Mouse (Mus musculus) kidney, postnatal 10 days (tissue): ENCODE data around the gene Ric8a.
"Not testable (repeated sequence)": the region's sequence is repeated elsewhere in the genome, so short reads cannot be mapped to it uniquely, and the experiment has no call there.

Source experiments
- DNase-seq: peaks from one replicate; pipeline ENCODE4 v3.0.0; 2021; ENCODE audit warnings: mixed read lengths

Gene Ric8a

GRCm38 (mm10) chr7:140847755-140848580 is 8.8 kb upstream of the Ric8a start, which contains the start of gene Odf3:
Gene Odf3 (plus strand): TSS chr7:140847805.
- DNase-seq: peak; percentile 63

- no peak for DNase-seq
Measured at GRCm38 (mm10) chr7:140848591-140848990, 8.2 kb upstream of the Ric8a start.

- DNase-seq: no peak
Measured at GRCm38 (mm10) chr7:140851916-140852315, 4.8 kb upstream of the Ric8a start.

DNA sequence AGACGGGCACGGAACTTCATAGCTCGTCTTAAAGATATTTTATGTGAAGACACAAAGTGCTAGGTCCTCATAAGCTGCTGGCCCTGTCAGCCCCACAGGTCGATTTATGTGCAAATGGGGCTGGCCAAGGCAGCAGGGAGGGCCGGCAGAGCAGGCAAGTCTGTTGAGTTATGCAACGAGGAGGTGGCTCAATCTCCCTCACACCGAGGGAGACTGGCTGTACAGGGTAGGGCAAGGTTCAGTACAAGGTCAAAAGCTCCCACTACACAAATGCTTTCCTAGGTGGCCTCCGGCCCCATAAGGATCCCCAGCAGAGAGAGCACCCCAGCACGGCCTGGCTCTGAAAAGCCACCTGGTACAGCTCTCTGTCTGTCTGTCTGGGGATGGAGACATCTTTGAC is 3.4 kb upstream of the Ric8a start:
- DNase-seq: no peak

DNA sequence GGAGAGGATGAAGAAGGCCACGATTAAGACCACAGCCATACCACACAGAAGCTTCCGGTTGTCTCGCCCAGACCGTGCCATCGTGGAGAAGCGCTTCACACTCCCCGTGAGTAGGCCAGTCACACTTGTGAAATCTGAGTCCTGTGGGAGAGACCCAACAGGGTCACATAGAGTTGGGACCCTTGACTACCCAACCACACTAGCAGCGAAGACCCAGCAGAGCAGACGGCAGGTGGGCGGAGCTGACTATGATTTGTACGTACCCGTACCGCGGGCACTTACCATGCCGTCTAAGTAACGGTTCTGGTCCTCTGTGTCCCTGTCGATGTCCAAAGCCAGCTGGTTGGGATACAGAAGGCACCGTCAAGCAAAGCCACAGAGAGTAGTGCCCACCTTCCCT is 2.3 kb upstream of the Ric8a start:
- DNase-seq: no peak

- DNase-seq: no peak
Measured at GRCm38 (mm10) chr7:140855181-140855580, 1.6 kb upstream of the Ric8a start.

DNA sequence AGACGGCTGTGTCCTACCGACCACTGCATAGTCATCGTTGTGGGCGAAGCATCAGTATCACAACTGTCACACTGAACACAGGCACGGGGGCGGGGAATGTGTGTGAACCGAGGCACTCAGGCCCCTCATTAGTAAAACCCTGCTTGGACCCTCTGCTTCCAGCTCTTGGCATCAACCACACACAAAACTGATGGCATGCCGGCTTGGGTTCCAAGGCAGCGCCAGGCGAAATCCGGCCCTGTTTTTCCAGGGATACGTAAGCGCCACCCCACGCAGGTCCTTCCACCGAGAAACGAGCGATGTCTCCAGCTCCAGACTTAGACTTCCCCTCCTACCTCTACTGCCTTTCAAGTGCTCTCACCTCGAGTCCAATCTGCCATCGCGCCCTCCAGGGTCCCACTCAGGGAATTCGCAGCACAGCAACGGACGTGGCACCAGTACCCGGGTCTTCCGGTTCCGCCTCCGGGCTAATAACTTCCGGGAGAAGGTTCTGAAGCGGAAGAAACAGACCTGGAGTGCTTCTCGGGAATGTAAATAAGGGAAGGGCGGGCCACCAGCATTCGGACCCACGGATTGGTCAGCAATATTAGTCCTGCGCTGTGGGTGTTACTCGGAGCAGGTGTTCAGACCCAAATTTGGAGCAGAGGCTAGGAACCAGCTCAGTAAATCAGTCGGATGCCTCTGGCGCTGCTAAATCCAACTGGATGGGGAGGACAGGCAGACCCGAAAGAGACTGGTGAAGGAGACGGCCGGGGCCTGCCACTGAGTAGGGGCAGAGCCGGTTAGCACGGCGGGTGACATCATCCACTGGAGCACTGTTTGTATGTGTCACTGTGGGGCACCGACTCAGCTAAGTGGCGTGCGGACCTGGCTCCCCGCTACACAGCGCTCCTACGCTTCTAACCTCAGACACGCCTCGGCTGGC is 635 bp upstream of the Ric8a start, which contains the start of gene Gm45785:
TSS of gene Gm45785 (minus strand) at position 472 of the 925 bp plus-strand sequence.
- DNase-seq: peak; percentile 88

DNA sequence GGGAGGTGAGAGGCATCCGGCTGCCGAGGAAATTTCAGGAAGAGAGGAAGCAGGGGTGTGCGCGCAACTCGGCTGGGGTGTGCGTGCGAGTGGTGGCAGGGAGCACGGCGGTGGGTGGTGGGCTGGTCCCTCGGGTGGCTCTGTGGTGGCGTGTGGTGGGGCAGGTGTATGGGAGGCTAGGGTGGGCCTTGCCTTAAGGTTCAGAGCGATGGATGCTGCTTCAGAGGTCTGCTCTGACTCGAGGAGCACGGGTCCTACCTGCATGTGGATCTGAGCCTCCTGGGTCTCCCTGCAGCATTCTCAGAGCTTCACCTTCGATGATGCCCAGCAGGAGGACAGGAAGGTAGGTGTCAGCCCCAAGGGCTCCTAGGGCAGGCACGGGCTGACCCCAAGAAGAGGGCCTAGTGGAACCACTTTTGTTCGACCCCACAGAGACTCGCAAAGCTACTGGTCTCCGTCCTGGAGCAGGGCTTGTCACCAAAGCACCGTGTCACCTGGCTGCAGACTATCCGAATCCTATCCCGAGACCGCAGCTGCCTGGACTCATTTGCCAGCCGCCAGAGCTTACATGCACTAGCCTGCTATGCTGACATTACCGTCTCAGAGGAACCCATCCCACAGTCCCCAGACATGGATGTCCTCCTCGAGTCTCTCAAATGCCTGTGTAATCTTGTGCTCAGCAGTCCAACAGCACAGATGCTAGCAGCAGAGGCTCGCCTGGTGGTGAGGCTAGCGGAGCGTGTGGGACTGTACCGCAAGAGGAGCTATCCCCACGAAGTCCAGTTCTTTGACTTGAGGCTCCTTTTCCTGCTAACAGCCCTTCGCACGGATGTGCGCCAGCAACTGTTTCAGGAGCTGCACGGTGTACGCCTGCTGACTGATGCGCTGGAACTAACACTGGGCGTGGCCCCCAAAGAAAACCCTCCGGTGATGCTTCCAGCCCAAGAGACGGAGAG is 1.1 kb downstream of the Ric8a start, which contains the start of gene Bet1l:
TSS of gene Bet1l (minus strand) at position 28 of the 956 bp plus-strand sequence.
- DNase-seq: no peak

DNA sequence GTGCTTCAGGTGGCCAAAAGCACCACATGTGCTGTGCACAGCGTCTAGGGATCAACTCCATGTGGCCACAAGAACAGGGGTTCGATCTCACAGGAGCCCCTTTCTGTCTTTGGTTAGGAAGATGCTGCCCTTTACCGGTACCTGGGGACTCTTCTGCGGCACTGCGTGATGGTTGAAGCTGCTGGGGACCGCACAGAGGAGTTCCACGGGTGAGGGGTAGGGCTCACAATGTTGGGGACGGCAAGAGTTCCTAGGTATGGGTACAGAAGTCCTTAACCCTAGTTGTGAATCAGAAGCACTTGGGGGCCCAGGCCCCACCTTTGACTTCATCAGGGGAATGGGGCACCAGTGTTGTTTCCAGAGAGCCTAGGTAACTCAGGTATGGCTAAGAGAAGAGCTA is 2.0 kb downstream of the Ric8a start:
- no peak for DNase-seq

- no peak for DNase-seq
Measured at GRCm38 (mm10) chr7:140859997-140860396, 3.2 kb downstream of the Ric8a start.

GRCm38 (mm10) chr7:140860728-140861127 is 4.0 kb downstream of the Ric8a start:
- DNase-seq: no peak

DNA sequence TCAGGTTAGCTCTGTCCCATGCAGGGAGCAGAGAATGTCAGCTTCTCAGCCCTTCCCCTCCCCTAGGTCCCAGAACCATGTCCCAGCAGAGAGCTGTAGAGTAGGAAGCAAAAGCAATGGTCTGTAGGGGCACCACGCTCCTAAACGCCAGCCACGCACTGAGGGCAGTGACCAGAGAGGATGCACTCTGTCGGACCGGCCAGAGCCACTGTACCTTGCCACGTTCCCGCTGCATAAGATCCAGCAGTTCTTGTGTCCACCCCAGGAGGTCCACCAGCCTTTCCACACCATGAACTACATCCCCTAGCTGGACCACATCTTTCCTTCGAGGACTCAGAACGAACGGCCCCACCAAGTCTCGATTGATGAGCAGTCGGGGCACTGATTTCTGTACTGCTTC is 8.0 kb downstream of the Ric8a start:
- DNase-seq: no peak

DNA sequence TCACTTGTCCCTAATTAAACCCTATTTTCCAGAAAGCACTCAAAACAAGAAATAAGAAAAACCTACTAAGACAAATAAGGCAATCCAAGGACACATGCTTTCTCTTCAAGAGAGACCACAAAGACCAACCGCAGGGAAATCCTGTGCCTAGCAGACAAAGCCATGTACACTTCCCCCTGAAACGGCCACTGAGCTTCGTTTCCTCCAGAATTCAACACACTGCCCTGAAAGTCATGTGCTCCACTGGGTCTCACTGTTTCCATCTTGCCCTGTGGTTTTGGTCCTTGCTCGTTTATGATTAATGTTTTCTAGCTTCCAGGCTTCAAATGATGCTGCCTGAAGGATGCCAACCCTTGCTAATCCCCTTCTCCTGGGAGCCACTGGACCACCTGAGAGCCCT is 17.5 kb downstream of the Ric8a start:
- no peak for DNase-seq

DNA sequence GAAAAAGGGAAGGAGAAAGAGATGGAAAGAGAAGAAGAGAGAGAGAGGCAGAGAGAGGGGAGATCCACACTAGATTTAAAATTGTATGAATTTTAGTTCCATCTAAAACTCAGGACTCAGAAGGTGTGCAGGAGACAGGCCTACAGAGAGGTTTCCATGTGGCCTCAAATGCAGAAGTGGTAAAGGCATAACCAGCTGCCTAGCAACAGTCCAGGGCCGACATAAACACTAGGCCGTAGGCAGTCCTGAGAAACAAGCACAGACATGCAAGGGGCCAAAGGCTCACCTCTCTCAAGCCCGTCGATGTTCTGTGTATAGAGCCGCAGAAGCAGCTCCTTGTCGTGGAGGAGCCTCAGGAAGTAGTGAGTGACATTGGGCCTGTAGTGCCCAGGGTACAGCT is 20.6 kb downstream of the Ric8a start:
- DNase-seq: no peak

GRCm38 (mm10) chr7:140879355-140879754 is 22.6 kb downstream of the Ric8a start:
- no peak for DNase-seq

DNA sequence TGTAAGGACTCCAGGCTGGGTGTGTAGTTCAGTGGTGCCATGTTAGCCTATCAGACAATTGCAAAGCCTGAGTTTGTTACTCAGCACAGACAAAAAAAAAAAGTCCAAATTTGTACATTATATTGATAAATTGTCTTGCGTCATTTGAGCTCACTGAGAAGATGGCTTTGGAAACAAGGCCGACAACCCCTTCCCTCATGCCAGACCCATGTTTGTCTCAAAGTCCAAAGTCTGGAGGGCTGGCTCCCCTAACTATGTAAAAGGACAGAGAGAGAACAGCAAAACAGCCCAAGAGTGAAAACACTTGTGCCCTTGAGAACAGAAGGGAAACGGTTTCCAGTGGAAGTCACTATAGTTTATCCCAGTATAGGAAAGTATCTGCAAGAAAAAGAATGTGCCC is 23.7 kb downstream of the Ric8a start:
- peak; percentile 35 for DNase-seq

DNA sequence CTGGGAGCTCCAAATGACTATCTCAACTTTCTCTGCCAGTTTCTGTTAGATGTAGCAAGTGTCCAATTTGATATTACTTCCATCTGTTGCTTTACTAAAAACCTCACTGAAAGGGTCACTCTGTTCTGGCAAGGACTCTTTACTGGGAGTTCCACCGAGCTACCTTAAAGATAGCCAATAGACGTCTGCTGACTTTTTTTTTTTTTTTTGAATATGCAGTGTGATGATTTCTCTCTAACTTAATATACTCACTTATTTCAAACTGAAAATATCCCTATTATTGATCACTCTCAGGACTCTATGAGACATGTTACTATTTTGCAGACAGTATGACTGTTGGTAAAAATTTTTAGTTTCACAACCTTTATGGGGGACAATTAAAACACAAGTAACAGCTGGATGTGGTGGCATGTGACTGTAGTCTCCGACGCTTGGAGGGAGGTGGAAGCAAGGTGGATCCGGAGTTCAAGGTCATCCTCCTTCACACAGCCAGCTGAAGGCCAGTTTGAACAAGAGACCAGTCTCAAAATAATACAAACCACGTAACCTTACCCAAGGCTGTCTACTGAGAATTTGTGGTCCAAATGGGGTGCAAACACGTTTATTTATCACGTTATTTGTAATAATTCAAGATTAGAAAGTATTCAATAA is 24.2 kb downstream of the Ric8a start:
- no peak for DNase-seq

GRCm38 (mm10) chr7:140881696-140882468 is 25.1 kb downstream of the Ric8a start, which contains the start of the genes Psmd13 and Sirt3:
Gene Psmd13 (plus strand): TSS chr7:140881968.
Gene Sirt3 (minus strand): TSS chr7:140882309.
- peak; percentile 98 for DNase-seq

- no peak for DNase-seq
Measured at GRCm38 (mm10) chr7:140882469-140882803, 25.7 kb downstream of the Ric8a start.

- DNase-seq: not testable (repeated sequence)
Measured at GRCm38 (mm10) chr7:140890636-140891035, 33.9 kb downstream of the Ric8a start.

- DNase-seq: no peak
Measured at GRCm38 (mm10) chr7:140894031-140894430, 37.3 kb downstream of the Ric8a start.
